ENCODE assay signal across 27 mouse cellular contexts in genomic region chr3:105411776-105412175, GRCm38 (mm10). TPM values are rescaled to one million over a fixed set of nuclear protein-coding genes. Genes with fewer than 3 reads are reported as not detected.
DNase-seq lines count a peak whose midpoint lies in the region; ATAC-seq and TF ChIP-seq lines count a peak whose summit lies in the region.
"Had no signal": no experiment of that assay in that cellular context is flagged by ENCODE, and none has a peak within 500 bp of the region (broad histone marks: within the 10 kb centered on the region; RNA-seq: fewer than 3 reads in every experiment).

No protein-coding gene starts in this region.

- no peak overlapping the region for H3K27ac ChIP-seq in midbrain, postnatal 0 days (ENCODE audit: low read depth, low read length)
- no peak overlapping the region for H3K27ac ChIP-seq in midbrain, embryonic 16.5 days (ENCODE audit: low read length)
- H3K27ac ChIP-seq: forebrain, embryonic 12.5 days; hindbrain, embryonic 10.5 days; liver, embryonic 15.5 days; lung, embryonic 15.5 days; macrophage; stomach, postnatal 0 days had no signal

- H3K4me3 ChIP-seq in midbrain, postnatal 0 days (ENCODE audit: low read depth, low read length), result no peak overlapping the region
- H3K4me3 ChIP-seq in midbrain, embryonic 16.5 days (ENCODE audit: low read depth, low read length), result no peak overlapping the region
- H3K4me3 ChIP-seq: forebrain, embryonic 12.5 days; heart, embryonic 12.5 days; hindbrain, embryonic 10.5 days; liver, embryonic 15.5 days; lung, embryonic 15.5 days had no signal

- H3K9me3 ChIP-seq in midbrain, postnatal 0 days (ENCODE audit: low read length), result no peaks in the 10 kb centered on the region
- H3K9me3 ChIP-seq in midbrain, embryonic 16.5 days (replicated peaks; ENCODE audit: control insufficient read depth, low read length, poor library complexity, severe bottlenecking), result no peaks in the 10 kb centered on the region
- H3K9me3 ChIP-seq: forebrain, embryonic 12.5 days; G1E; heart, embryonic 12.5 days; hindbrain, embryonic 10.5 days; liver, embryonic 15.5 days; lung, embryonic 15.5 days had no signal

- DNase-seq in midbrain, postnatal 0 days (ENCODE audit: low spot score), result peak; percentile 16
- peak; percentile 63 for DNase-seq in cerebellum, adult 11 months
- peak; percentile 84 for DNase-seq in cerebellum, adult 9-11 months
- DNase-seq in gastrocnemius, postnatal 14 days, result no peak
- no peak for DNase-seq in urinary bladder, postnatal 25 days (ENCODE audit: low spot score)
- DNase-seq: adrenal gland, adult 8-10 months; B cell, adult 2 months; heart, postnatal 10 days; kidney, adult 18-20 months; kidney, postnatal 4 days; liver had no signal

- no peaks in the 10 kb centered on the region for H3K27me3 ChIP-seq in midbrain, postnatal 0 days (ENCODE audit: insufficient read depth, low read length)
- H3K27me3 ChIP-seq in midbrain, embryonic 16.5 days (ENCODE audit: control insufficient read depth, insufficient read depth, low read depth, low read length), result no peaks in the 10 kb centered on the region
- H3K27me3 ChIP-seq: forebrain, embryonic 12.5 days; heart, embryonic 12.5 days; liver, embryonic 15.5 days; lung, embryonic 15.5 days; Patski had no signal

- no peak overlapping the region for H3K4me2 ChIP-seq in midbrain, postnatal 0 days (ENCODE audit: low read depth, low read length, poor library complexity, severe bottlenecking)
- no peak overlapping the region for H3K4me2 ChIP-seq in midbrain, embryonic 16.5 days (ENCODE audit: low read length)
- H3K4me2 ChIP-seq: forebrain, embryonic 12.5 days; heart, embryonic 12.5 days; liver, embryonic 15.5 days; lung, embryonic 15.5 days; midbrain, embryonic 11.5 days had no signal

- no peak for TF ChIP-seq CTCF in midbrain, postnatal 0 days (IDR thresholded peaks at IDR 0.05)

- intact Hi-C loops in gastrocnemius, postnatal 14 days (cut with DNase I; ENCODE audit: low total_unique reads), result no loop called here

- no peaks in the 10 kb centered on the region for H3K4me1 ChIP-seq in midbrain, postnatal 0 days (ENCODE audit: insufficient read depth, low read length)
- H3K4me1 ChIP-seq in midbrain, embryonic 16.5 days (ENCODE audit: control insufficient read depth, insufficient read depth, low read length), result peaks cover 9% of the 10 kb centered on the region
- H3K4me1 ChIP-seq: heart, embryonic 12.5 days; liver, embryonic 15.5 days; lung, embryonic 15.5 days had no signal

- no peak for ATAC-seq in midbrain, postnatal 0 days (ENCODE audit: low FRiP score)
- no peak for ATAC-seq in midbrain, embryonic 16.5 days
- ATAC-seq in erythroblast, adult 5-6 weeks (replicated peaks; ENCODE audit: low FRiP score, poor library complexity, severe bottlenecking), result no peak
- ATAC-seq: activated CD4-positive, CD25-positive, alpha-beta regulatory T cell, adult 4 months; Patski had no signal

- WGBS in midbrain, postnatal 0 days, result 70% methylated on average over 4 of the region's 4 CpGs
- 78% methylated on average over 4 of the region's 4 CpGs for WGBS in midbrain, embryonic 16.5 days

- no peak overlapping the region for H3K9ac ChIP-seq in midbrain, postnatal 0 days (replicated peaks; ENCODE audit: low read length, poor library complexity, severe bottlenecking)
- H3K9ac ChIP-seq in midbrain, embryonic 16.5 days (ENCODE audit: low read depth, low read length), result no peak overlapping the region
- H3K9ac ChIP-seq: forebrain, embryonic 12.5 days; heart, embryonic 12.5 days; liver, embryonic 15.5 days; lung, embryonic 15.5 days had no signal

- H3K36me3 ChIP-seq in midbrain, postnatal 0 days (ENCODE audit: insufficient read depth, low read length), result no peaks in the 10 kb centered on the region
- no peaks in the 10 kb centered on the region for H3K36me3 ChIP-seq in midbrain, embryonic 16.5 days (ENCODE audit: control insufficient read depth, insufficient read depth, low read length)
- H3K36me3 ChIP-seq: forebrain, embryonic 12.5 days; G1E; heart, embryonic 12.5 days; hindbrain, embryonic 10.5 days; liver, embryonic 15.5 days; lung, embryonic 15.5 days had no signal

RNA-seq across cellular contexts. Expression of gene Kcnd3, which starts 40.4 kb away (rescaled TPM):
- total RNA-seq in midbrain, postnatal 0 days (2014; rRNA removed), result 67.4 and 80.5 TPM in 2 replicates
- polyA plus RNA-seq in midbrain, postnatal 0 days (2015; fragmentation: Nextera tagmentation; extraction: Ambion mirVana), result 9.6 and 10.6 TPM in 2 replicates
- polyA plus RNA-seq in midbrain, embryonic 16.5 days (2015; fragmentation: Nextera tagmentation; extraction: Ambion mirVana), result 11.6 TPM in 2 replicates
- 1 to 10 TPM in 1 of 2 experiments, under 1 TPM in 1; 0.33 to 1.3 TPM for total RNA-seq in gastrocnemius, postnatal 14 days (2021)
- 0.19 TPM in 1 of 2 replicates, not detected in the other for total RNA-seq in erythroblast, adult 5-6 weeks (2015; ENCODE audit: low replicate concordance)
- total RNA-seq in erythroblast, adult 5-6 weeks (2017; ENCODE audit: low replicate concordance), result 0.84 TPM in 1 of 2 replicates, not detected in the other
- total RNA-seq: CH12.LX; granulocyte monocyte progenitor cell, adult 5-6 weeks; monocyte, adult 5-6 weeks had no signal
- polyA plus RNA-seq: activated CD4-positive, CD25-positive, alpha-beta regulatory T cell, adult 4 months; G1E; macrophage had no signal

Comparison
In these comparisons a context has a peak if more than half of its experiments do, and no peak if none do; other contexts are left out.
1. DNase-seq: peak in midbrain, postnatal 0 days (single experiment), cerebellum, adult 11 months (single experiment) and cerebellum, adult 9-11 months (single experiment); none in gastrocnemius, postnatal 14 days (single experiment) and urinary bladder, postnatal 25 days (single experiment).
2. RNA of gene Kcnd3, which starts 40.4 kb away (total RNA-seq): 67.4 to 80.5 TPM in midbrain, postnatal 0 days; 0.33 to 1.3 TPM in gastrocnemius, postnatal 14 days and 0.19 to 0.84 TPM in erythroblast, adult 5-6 weeks; every median in the first group is over 10 times any median in the second.